In genomic region chr6:116946083-116946732, GRCm38 (mm10) we compare ENCODE assay signal across 18 mouse cellular contexts.
DNase-seq lines count a peak whose midpoint lies in the region; ATAC-seq and TF ChIP-seq lines count a peak whose summit lies in the region.
"Had no signal": no experiment of that assay in that cellular context is flagged by ENCODE, and none has a peak within 500 bp of the region (broad histone marks: within the 10 kb centered on the region; RNA-seq: fewer than 3 reads in every experiment).

No protein-coding gene starts in this region.

- no peak overlapping the region for H3K9ac ChIP-seq in forebrain, embryonic 15.5 days (replicated peaks)
- H3K9ac ChIP-seq in midbrain, embryonic 14.5 days (replicated peaks; ENCODE audit: low read length): no peak overlapping the region
- H3K9ac ChIP-seq in midbrain, embryonic 11.5 days (ENCODE audit: low read length): no peak overlapping the region
- H3K9ac ChIP-seq in embryonic facial prominence, embryonic 14.5 days (ENCODE audit: low read depth, low read length): no peak overlapping the region
- no peak overlapping the region for H3K9ac ChIP-seq in midbrain, embryonic 16.5 days (ENCODE audit: low read depth, low read length)
- H3K9ac ChIP-seq: heart, embryonic 12.5 days; liver, embryonic 14.5 days; neural tube, embryonic 13.5 days had no signal

- no peaks in the 10 kb centered on the region for H3K27me3 ChIP-seq in forebrain, embryonic 10.5 days (ENCODE audit: poor library complexity, severe bottlenecking)
- H3K27me3 ChIP-seq in forebrain, embryonic 15.5 days: no peaks in the 10 kb centered on the region
- no peaks in the 10 kb centered on the region for H3K27me3 ChIP-seq in midbrain, embryonic 14.5 days (ENCODE audit: control insufficient read depth, insufficient read depth, low read length)
- H3K27me3 ChIP-seq in midbrain, embryonic 11.5 days (ENCODE audit: control insufficient read depth, insufficient read depth, low read length): no peaks in the 10 kb centered on the region
- H3K27me3 ChIP-seq in embryonic facial prominence, embryonic 14.5 days (replicated peaks; ENCODE audit: control insufficient read depth, insufficient read depth, low read length): no peaks in the 10 kb centered on the region
- no peaks in the 10 kb centered on the region for H3K27me3 ChIP-seq in midbrain, embryonic 16.5 days (ENCODE audit: control insufficient read depth, insufficient read depth, low read depth, low read length)
- H3K27me3 ChIP-seq in cerebellum, adult 2 months (ENCODE audit: control insufficient read depth, insufficient read depth, low read length): no peaks in the 10 kb centered on the region
- H3K27me3 ChIP-seq: heart, embryonic 12.5 days; neural tube, embryonic 13.5 days had no signal

- H3K9me3 ChIP-seq in forebrain, embryonic 10.5 days: no peaks in the 10 kb centered on the region
- H3K9me3 ChIP-seq in forebrain, embryonic 15.5 days: no peaks in the 10 kb centered on the region
- H3K9me3 ChIP-seq in midbrain, embryonic 14.5 days (ENCODE audit: control insufficient read depth, low read length): no peaks in the 10 kb centered on the region
- H3K9me3 ChIP-seq in midbrain, embryonic 11.5 days (ENCODE audit: control insufficient read depth, low read length): no peaks in the 10 kb centered on the region
- H3K9me3 ChIP-seq in embryonic facial prominence, embryonic 14.5 days (ENCODE audit: control insufficient read depth, low read length): no peaks in the 10 kb centered on the region
- H3K9me3 ChIP-seq in midbrain, embryonic 16.5 days (replicated peaks; ENCODE audit: control insufficient read depth, low read length, poor library complexity, severe bottlenecking): no peaks in the 10 kb centered on the region
- H3K9me3 ChIP-seq: heart, embryonic 12.5 days; neural tube, embryonic 13.5 days had no signal

- H3K4me1 ChIP-seq in forebrain, embryonic 10.5 days: peaks cover 18% of the 10 kb centered on the region
- H3K4me1 ChIP-seq in forebrain, embryonic 15.5 days: no peaks in the 10 kb centered on the region
- no peaks in the 10 kb centered on the region for H3K4me1 ChIP-seq in midbrain, embryonic 14.5 days (ENCODE audit: control insufficient read depth, insufficient read depth, low read length)
- H3K4me1 ChIP-seq in midbrain, embryonic 11.5 days (ENCODE audit: control insufficient read depth, insufficient read depth, low read length): peaks cover 4% of the 10 kb centered on the region
- peaks cover 22% of the 10 kb centered on the region for H3K4me1 ChIP-seq in embryonic facial prominence, embryonic 14.5 days (ENCODE audit: control insufficient read depth, insufficient read depth, low read length)
- H3K4me1 ChIP-seq in midbrain, embryonic 16.5 days (ENCODE audit: control insufficient read depth, insufficient read depth, low read length): no peaks in the 10 kb centered on the region
- no peaks in the 10 kb centered on the region for H3K4me1 ChIP-seq in cerebellum, adult 2 months (ENCODE audit: control insufficient read depth, insufficient read depth, low read length)

- no peak for TF ChIP-seq CTCF in cerebellum, adult 2 months (IDR thresholded peaks at IDR 0.05; ENCODE audit: borderline replicate concordance, insufficient read depth, low read depth, low read length)

- no peak overlapping the region for H3K4me3 ChIP-seq in forebrain, embryonic 10.5 days
- H3K4me3 ChIP-seq in forebrain, embryonic 15.5 days: no peak overlapping the region
- no peak overlapping the region for H3K4me3 ChIP-seq in midbrain, embryonic 14.5 days (replicated peaks; ENCODE audit: low read depth, low read length)
- H3K4me3 ChIP-seq in midbrain, embryonic 11.5 days (ENCODE audit: low read depth, low read length): no peak overlapping the region
- no peak overlapping the region for H3K4me3 ChIP-seq in embryonic facial prominence, embryonic 14.5 days (ENCODE audit: low read depth, low read length)
- H3K4me3 ChIP-seq in midbrain, embryonic 16.5 days (ENCODE audit: low read depth, low read length): no peak overlapping the region
- H3K4me3 ChIP-seq in cerebellum, adult 2 months (replicated peaks; ENCODE audit: insufficient read depth, low read depth, low read length): no peak overlapping the region
- H3K4me3 ChIP-seq: heart, embryonic 12.5 days; neural tube, embryonic 13.5 days had no signal

- no peak for TF ChIP-seq POLR2A in cerebellum, adult 2 months (IDR thresholded peaks at IDR 0.05; ENCODE audit: borderline replicate concordance, insufficient read depth, low read length)

- WGBS in forebrain, embryonic 10.5 days: 30% methylated on average over 8 of the region's 8 CpGs
- 26% methylated on average over 8 of the region's 8 CpGs for WGBS in forebrain, embryonic 15.5 days
- 18% methylated on average over 8 of the region's 8 CpGs for WGBS in midbrain, embryonic 14.5 days
- WGBS in midbrain, embryonic 11.5 days: 22% methylated on average over 8 of the region's 8 CpGs
- whole genome bisulfite sequencing in embryonic facial prominence, embryonic 14.5 days: 31% methylated on average over 8 of the region's 8 CpGs
- 16% methylated on average over 8 of the region's 8 CpGs for WGBS in midbrain, embryonic 16.5 days
- 68% methylated on average over 8 of the region's 8 CpGs for WGBS in cerebellum, adult 2 months

- H3K36me3 ChIP-seq in forebrain, embryonic 10.5 days (replicated peaks): no peaks in the 10 kb centered on the region
- no peaks in the 10 kb centered on the region for H3K36me3 ChIP-seq in forebrain, embryonic 15.5 days
- no peaks in the 10 kb centered on the region for H3K36me3 ChIP-seq in midbrain, embryonic 14.5 days (ENCODE audit: control insufficient read depth, insufficient read depth, low read length)
- H3K36me3 ChIP-seq in midbrain, embryonic 11.5 days (ENCODE audit: control insufficient read depth, insufficient read depth, low read length): no peaks in the 10 kb centered on the region
- no peaks in the 10 kb centered on the region for H3K36me3 ChIP-seq in embryonic facial prominence, embryonic 14.5 days (ENCODE audit: control insufficient read depth, insufficient read depth, low read length)
- no peaks in the 10 kb centered on the region for H3K36me3 ChIP-seq in midbrain, embryonic 16.5 days (ENCODE audit: control insufficient read depth, insufficient read depth, low read length)
- H3K36me3 ChIP-seq: heart, embryonic 12.5 days; neural tube, embryonic 13.5 days had no signal

- H3K27ac ChIP-seq in forebrain, embryonic 10.5 days: peak overlapping the region; percentile 59
- no peak overlapping the region for H3K27ac ChIP-seq in forebrain, embryonic 15.5 days (replicated peaks)
- H3K27ac ChIP-seq in midbrain, embryonic 14.5 days (replicated peaks; ENCODE audit: low read depth, low read length): no peak overlapping the region
- H3K27ac ChIP-seq in midbrain, embryonic 11.5 days (ENCODE audit: low read depth, low read length): no peak overlapping the region
- no peak overlapping the region for H3K27ac ChIP-seq in embryonic facial prominence, embryonic 14.5 days (replicated peaks; ENCODE audit: low read depth, low read length)
- 0 out of 2 replicates have a peak overlapping the region, but pooled peaks have one; percentile 9 for H3K27ac ChIP-seq in midbrain, embryonic 16.5 days (ENCODE audit: low read length)
- H3K27ac ChIP-seq in cerebellum, adult 2 months (ENCODE audit: insufficient read depth, low read length): no peak overlapping the region
- H3K27ac ChIP-seq: liver, embryonic 14.5 days; neural tube, embryonic 13.5 days had no signal

- no peak for DNase-seq in forebrain, embryonic 10.5 days (ENCODE audit: extremely low spot score, low spot score)
- peak; percentile 24 for DNase-seq in midbrain, embryonic 14.5 days
- no peak for DNase-seq in midbrain, embryonic 11.5 days (ENCODE audit: low spot score, missing footprints)
- DNase-seq in embryonic facial prominence, embryonic 14.5 days (ENCODE audit: low spot score): peak; percentile 67
- DNase-seq in cerebellum, adult 2 months: no peak
- DNase-seq in right cerebral cortex, adult 2 months (ENCODE audit: low spot score in 2 of 2): no peak
- DNase-seq: adrenal gland, postnatal 36 days; cerebellum, postnatal 10 days; gastrocnemius, postnatal 36 days; layer of hippocampus, postnatal 36 days; right cerebral cortex, postnatal 25 days; thymus, postnatal 4 days had no signal

- ATAC-seq in forebrain, embryonic 15.5 days (replicated peaks): no peak
- ATAC-seq in midbrain, embryonic 14.5 days (ENCODE audit: low FRiP score, low TSS enrichment): no peak
- no peak for ATAC-seq in midbrain, embryonic 11.5 days (ENCODE audit: low FRiP score)
- ATAC-seq in embryonic facial prominence, embryonic 14.5 days (ENCODE audit: low read depth): no peak
- ATAC-seq in midbrain, embryonic 16.5 days: peak; percentile 32; the same call in 1 of the 2 replicates
- ATAC-seq: inflammation-experienced regulatory T-cells, adult 6 months had no signal

- no peak overlapping the region for H3K4me2 ChIP-seq in forebrain, embryonic 15.5 days (replicated peaks)
- no peak overlapping the region for H3K4me2 ChIP-seq in midbrain, embryonic 14.5 days (ENCODE audit: low read length)
- H3K4me2 ChIP-seq in midbrain, embryonic 11.5 days: no peak overlapping the region
- H3K4me2 ChIP-seq in embryonic facial prominence, embryonic 14.5 days (ENCODE audit: low read depth, low read length): no peak overlapping the region
- H3K4me2 ChIP-seq in midbrain, embryonic 16.5 days (ENCODE audit: low read length): no peak overlapping the region
- H3K4me2 ChIP-seq: heart, embryonic 12.5 days; neural tube, embryonic 13.5 days had no signal

Comparison
In these comparisons a context has a peak if more than half of its experiments do, and no peak if none do; other contexts are left out.
1. DNase-seq: peak in midbrain, embryonic 14.5 days (single experiment) and embryonic facial prominence, embryonic 14.5 days (single experiment); none in forebrain, embryonic 10.5 days (single experiment), midbrain, embryonic 11.5 days (single experiment), cerebellum, adult 2 months (0 of 2) and right cerebral cortex, adult 2 months (0 of 2).
2. H3K27ac ChIP-seq: peak in forebrain, embryonic 10.5 days (single experiment) and midbrain, embryonic 16.5 days (single experiment); none in forebrain, embryonic 15.5 days (single experiment), midbrain, embryonic 14.5 days (single experiment), midbrain, embryonic 11.5 days (single experiment), embryonic facial prominence, embryonic 14.5 days (single experiment) and cerebellum, adult 2 months (single experiment).